In genomic region chr10:94035658-94036374, GRCm38 (mm10) we compare ENCODE assay signal across 8 mouse cellular contexts. TPM values are rescaled to one million over a fixed set of nuclear protein-coding genes. Genes with fewer than 3 reads are reported as not detected.
DNase-seq lines count a peak whose midpoint lies in the region; ATAC-seq lines count a peak whose summit lies in the region.

Vezt (minus strand) TSS chr10:94035817.
Fgd6 (plus strand) TSS chr10:94036001.

- peaks cover 7% of the 10 kb centered on the region; the same call in 1 of the 2 replicates for H3K4me1 ChIP-seq in intestine, embryonic 14.5 days (replicated peaks; ENCODE audit: control insufficient read depth, insufficient read depth, low read length)

- ATAC-seq in intestine, embryonic 14.5 days (replicated peaks; ENCODE audit: low FRiP score, low TSS enrichment, low read depth) = peak; percentile 99

- WGBS in intestine, embryonic 14.5 days = under 1% methylated on average over 77 of the region's 77 CpGs

- peak within 1 kb of the TSS; percentile 78 for H3K9ac ChIP-seq in intestine, embryonic 14.5 days (ENCODE audit: low read length)

- H3K9me3 ChIP-seq in intestine, embryonic 14.5 days (ENCODE audit: control insufficient read depth, low read length) = no peaks in the 10 kb centered on the region

- H3K27me3 ChIP-seq in intestine, embryonic 14.5 days (replicated peaks; ENCODE audit: control insufficient read depth, insufficient read depth, low read length) = no peaks in the 10 kb centered on the region

- intact Hi-C loops in left cerebral cortex, postnatal 14 days (cut with DNase I) = loop anchor here (1.0 to 5.0 kb wide), 2 partner anchors 61 to 79 kb away; no protein-coding TSS in a partner anchor

- peak within 1 kb of the TSS; percentile 75 for H3K27ac ChIP-seq in intestine, embryonic 14.5 days (ENCODE audit: low read depth)

- H3K4me3 ChIP-seq in intestine, embryonic 14.5 days (ENCODE audit: low read depth, low read length) = peak within 1 kb of the TSS; percentile 88

- H3K36me3 ChIP-seq in intestine, embryonic 14.5 days (ENCODE audit: control insufficient read depth, insufficient read depth, low read length) = peaks cover 4% of the 10 kb centered on the region

- peak within 1 kb of the TSS; percentile 66 for H3K4me2 ChIP-seq in intestine, embryonic 14.5 days (ENCODE audit: low read length)

- peak; percentile 98 to 99 for DNase-seq in adrenal gland, adult 18-20 months (ENCODE audit: low spot score in 2 of 2)
- DNase-seq in embryo, embryonic 11 days = peak; percentile 100
- peak; percentile 99 for DNase-seq in gastrocnemius, postnatal 25 days
- peak; percentile 99 for DNase-seq in intestine, embryonic 14.5 days (ENCODE audit: low spot score)
- DNase-seq in left cerebral cortex, postnatal 14 days (ENCODE audit: low spot score in 2 of 2) = peak; percentile 99
- DNase-seq in mesoderm, embryonic 11.5 days (ENCODE audit: low read depth, low spot score) = peak; percentile 100
- DNase-seq in right cerebral cortex, postnatal 36 days (ENCODE audit: low spot score in 2 of 2) = peak; percentile 98
- DNase-seq in yolk sac, embryonic 10.5 days (ENCODE audit: low spot score) = peak; percentile 99

RNA-seq across cellular contexts. Expression of gene Vezt, which starts in this region (rescaled TPM):
- 10 to 100 TPM; 21.5 to 22.1 TPM for total RNA-seq in adrenal gland, adult 18-20 months (2021)
- 10 to 100 TPM; 27.6 to 28.8 TPM for total RNA-seq in gastrocnemius, postnatal 25 days (2021)
- polyA plus RNA-seq in intestine, embryonic 14.5 days (2014; fragmentation: Nextera tagmentation; extraction: Ambion mirVana) = 25.6 and 30.0 TPM in 2 replicates
- 100 to 1,000 TPM in 1 of 2 experiments, 10 to 100 TPM in 1; 86.8 to 102 TPM for total RNA-seq in left cerebral cortex, postnatal 14 days (2021)

RNA-seq across cellular contexts. Expression of gene Fgd6, which starts in this region (rescaled TPM):
- 1 to 10 TPM; 5.1 to 5.2 TPM for total RNA-seq in adrenal gland, adult 18-20 months (2021)
- 1 to 10 TPM; 2.0 to 2.7 TPM for total RNA-seq in gastrocnemius, postnatal 25 days (2021)
- polyA plus RNA-seq in intestine, embryonic 14.5 days (2014; fragmentation: Nextera tagmentation; extraction: Ambion mirVana) = 5.0 and 5.1 TPM in 2 replicates
- total RNA-seq in left cerebral cortex, postnatal 14 days (2021) = 1 to 10 TPM; 8.4 to 8.9 TPM

Comparison
In these comparisons a context has a peak if more than half of its experiments do, and no peak if none do; other contexts are left out.
1. Peak in every context shown above with its lines: DNase-seq, ATAC-seq, H3K4me3 ChIP-seq and H3K27ac ChIP-seq.